Mouse (Mus musculus) ES-E14 (cell line): Measurements from ENCODE around the gene 2210017I01Rik.

Source experiments
- CHD2 ChIP-seq: IDR thresholded peaks from 2 replicates; pipeline ENCODE4 v1.6.1; 2014; ENCODE audit warnings: mild to moderate bottlenecking, low read depth, low read length, inconsistent platforms
- ZC3H11A ChIP-seq: IDR thresholded peaks from 2 replicates; pipeline ENCODE4 v1.6.1; 2012; ENCODE audit warnings: low read depth, mild to moderate bottlenecking, inconsistent platforms, low read length, borderline replicate concordance
- ZNF384 ChIP-seq: IDR thresholded peaks from 2 replicates; pipeline ENCODE4 v1.6.1; 2012; ENCODE audit warnings: low read depth, low read length, inconsistent platforms

GRCm38 (mm10) chr3:92599973-92600372 lies 7.3 kb downstream of the 2210017I01Rik start:
- no peak for TF ChIP-seq CHD2
- TF ChIP-seq ZNF384: no peak
- no peak for TF ChIP-seq ZC3H11A
